Mouse (Mus musculus): ENCODE data around the gene C530008M17Rik.

Gene C530008M17Rik

DNA sequence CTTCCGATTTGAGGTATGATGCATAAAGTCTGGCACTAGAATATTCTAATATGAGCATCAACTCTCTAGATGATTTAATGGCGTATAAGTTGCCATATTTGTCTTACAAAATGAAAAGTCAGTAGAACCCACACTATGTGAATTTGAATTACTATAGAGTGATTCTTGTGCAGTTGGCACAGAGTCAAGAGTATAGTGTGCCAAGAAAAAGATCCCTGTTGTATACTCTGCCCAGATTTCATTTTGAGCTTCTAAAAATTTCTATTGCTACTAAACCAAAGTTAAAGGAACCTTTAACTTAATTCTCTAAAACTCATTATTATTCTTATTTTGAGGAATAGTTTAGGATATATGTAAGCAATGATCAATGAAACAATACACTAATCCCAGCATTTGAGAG lies at the start of gene C530008M17Rik:
Gene C530008M17Rik, plus strand, starts transcription at position 301 of the 400 bp plus-strand sequence.
- DNase-seq, result no peak

DNA sequence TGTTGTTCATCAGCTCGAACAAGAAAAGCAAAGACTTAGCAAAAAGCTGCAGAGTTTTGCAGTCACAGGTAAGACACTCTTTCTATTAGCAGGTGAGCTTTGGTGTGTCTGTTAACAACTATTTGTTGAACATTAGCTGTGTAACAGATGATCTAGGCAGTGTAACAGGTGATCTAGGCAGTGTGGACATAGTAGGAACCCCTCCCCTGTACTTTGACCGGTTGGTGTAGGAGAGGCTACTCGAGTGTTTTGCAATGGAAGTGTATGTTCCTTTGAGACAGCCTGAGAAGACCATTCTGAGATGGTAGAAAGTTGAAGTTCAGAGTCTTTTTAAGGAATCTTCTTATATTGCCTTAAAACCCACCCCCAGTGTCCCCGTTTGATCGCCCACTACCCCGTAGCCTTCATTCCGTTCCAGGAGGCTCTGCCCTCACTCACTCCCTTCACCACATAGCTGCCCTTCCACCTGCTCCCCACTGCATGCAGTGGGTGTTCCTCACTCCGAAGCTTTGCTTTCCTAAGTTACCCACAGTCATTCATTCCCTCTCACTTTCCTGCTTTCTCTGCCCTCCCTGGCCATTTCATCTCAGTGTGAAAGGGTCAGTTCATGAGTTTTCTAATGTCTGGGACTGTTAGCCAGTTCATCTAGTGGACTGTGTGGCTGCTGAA lies 46.5 kb upstream of the C530008M17Rik start:
- DNase-seq, result no peak

DNA sequence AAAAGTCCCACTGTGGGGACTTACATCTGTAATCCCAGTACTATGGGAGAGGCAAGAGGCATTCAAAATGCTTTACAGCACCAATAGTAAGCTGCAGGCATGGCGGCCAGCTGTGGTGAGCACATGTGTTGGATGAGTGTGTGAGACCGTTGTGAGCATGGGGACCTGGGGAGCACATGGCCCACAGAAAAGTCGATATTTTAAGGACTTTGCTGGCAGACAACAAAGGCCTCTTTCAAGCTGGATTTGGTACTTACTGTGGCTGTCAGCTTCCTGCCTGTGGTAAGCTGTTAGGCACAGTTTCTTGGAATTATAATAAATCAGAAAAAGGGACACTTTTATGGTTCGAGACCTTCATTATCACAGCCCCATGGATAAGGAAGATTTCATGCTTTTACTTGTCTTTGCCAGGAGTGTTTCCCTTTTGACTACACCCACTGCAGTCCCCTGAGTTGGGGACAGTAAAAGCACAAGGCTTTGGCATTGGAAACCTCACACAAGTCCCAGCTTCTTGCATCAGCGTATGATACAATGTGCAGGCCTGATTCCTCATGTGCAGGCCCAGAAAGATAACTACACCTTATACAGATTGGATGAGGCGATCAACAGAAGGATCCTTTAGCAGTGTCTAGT lies 43.3 kb upstream of the C530008M17Rik start:
- DNase-seq, result no peak

DNA sequence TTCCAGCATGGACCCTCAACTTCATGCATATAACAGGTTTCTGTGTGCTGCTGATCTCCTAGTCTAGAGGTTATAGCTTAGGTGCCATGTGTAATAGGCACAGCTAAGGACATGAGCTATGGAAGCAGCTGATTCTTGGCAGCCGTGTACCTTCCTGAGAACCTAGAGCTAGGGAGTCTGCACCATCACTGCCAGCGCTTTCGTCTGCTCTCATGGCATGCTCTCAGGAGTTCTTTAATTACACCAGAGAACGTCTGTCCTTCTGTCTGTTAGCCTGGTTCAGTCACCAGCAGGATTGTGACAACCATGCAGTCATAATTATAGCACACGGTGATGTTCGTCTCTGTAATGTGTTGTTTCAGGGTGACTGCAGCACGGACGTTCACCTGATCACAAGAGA lies 41.0 kb upstream of the C530008M17Rik start:
- no peak for DNase-seq

DNA sequence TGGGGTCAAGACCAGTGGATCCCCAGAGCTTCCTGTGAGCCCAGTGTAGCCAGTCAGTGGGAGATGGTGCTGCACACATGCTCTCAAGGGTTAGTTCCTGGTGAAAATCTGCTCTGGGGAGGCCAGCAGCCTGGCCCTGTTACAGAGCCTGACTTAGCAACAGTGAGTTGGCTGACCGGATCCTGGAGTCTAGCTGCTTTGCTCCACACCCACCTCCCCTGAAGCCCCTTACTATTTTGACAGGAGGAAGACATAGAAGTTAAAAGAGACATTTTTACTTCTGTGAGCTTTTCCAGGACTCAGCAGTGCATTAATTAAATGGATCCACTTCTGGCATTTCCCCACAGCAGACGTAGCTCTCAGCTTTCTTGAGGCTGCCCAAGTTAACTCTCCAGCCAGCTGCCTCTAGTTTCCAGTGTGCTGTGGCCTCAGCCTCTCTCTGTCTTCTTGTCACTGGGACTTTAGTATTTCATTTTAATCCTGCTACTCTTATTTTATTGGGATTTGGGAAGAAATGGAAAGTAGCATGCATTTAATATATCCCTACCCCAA lies 40.0 kb upstream of the C530008M17Rik start:
- no peak for DNase-seq

DNA sequence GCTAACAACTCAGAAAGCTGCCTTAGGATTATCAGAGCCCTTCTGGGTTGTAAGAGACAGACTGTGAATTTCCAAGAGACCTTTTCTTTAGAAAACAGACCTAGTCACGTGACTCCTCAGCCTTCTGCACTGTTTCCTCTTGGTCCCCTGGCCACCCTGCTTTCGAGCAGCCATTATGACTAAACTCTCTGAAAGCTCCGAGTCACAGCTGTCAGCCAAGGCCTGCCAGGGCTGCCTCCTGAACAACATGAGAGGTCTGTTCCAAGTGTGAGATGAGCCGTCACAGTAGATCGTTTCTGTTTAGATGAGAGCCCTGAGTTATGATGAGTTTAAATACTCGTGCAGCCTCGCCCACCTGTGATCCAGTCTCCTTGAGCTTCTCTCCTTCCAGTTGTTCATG lies 37.6 kb upstream of the C530008M17Rik start:
- no peak for DNase-seq

DNA sequence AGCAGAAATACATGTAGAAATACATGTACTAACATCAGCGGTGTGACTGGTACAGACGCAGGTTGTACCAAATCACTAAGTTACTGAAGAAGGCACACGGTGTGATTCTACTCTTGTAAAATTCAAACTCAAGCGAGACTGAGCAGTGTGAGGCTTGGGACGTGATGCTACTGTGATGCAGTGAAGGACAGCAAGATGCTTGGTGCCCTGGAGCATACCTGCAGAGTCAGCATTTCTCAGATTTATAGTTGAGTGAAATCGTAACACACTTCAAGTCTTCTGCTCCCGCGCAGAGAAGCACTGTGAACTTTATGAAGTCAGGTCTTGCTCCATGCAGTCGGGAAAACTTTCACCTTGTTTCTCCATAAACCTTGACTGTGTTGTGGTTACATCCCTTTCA lies 32.6 kb upstream of the C530008M17Rik start:
- no peak for DNase-seq

DNA sequence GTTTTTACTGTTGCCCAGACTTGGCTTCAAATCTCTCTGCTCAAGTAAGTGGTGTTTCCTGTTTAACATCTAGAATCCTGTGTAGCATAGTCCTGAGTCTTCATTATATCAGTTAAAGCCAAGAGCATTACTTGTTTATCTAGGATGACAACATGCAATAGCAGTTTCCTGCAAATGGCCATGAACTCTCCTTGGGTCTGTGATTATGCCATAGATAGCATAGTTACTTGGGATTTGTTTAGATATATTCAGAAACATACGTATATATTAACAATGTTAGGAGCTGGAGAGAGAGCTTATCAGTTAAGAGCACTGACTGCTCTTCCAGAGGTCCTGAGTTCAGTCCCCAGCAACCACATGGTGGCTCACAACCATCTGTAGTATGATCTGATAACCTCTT lies 28.5 kb upstream of the C530008M17Rik start:
- DNase-seq, result no peak

DNA sequence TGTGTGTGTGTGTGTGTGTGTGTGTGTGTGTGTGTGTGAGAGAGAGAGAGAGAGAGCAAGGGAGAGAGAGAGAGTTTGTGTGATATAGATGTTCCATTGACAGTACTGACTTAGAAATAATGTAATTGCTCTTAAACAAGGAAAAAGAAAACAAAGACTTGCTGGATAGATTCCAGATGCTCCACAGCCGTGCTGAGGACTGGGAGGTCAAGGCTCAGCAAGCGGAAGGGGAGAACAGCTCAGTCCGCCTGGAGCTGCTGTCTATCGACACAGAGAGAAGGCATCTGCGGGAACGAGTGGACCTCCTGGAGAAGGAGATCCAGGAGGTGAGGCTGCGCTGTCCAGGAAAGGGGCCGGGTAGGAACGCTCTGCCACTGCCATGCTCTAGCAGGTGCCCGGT lies 22.3 kb upstream of the C530008M17Rik start:
- DNase-seq, result no peak

DNA sequence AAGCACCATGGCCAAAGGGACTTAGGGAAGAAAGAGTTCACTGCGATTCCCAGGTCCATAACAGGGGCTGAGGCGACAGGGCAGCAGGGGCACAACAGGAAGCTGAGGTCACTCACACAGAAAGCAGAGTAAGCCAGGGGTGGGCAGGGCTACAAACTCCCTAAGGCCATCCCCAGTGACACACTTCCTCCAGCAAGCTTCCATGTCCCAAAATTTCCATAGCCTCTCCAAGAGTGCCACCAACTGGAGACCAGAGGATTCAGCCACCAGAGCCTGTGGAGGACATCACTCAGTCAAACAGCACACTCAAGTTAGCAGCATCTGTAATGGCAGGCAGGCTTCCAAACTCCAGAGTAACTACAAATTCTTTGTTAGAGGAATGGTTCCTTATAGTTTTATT lies 20.7 kb upstream of the C530008M17Rik start:
- DNase-seq, result no peak

DNA sequence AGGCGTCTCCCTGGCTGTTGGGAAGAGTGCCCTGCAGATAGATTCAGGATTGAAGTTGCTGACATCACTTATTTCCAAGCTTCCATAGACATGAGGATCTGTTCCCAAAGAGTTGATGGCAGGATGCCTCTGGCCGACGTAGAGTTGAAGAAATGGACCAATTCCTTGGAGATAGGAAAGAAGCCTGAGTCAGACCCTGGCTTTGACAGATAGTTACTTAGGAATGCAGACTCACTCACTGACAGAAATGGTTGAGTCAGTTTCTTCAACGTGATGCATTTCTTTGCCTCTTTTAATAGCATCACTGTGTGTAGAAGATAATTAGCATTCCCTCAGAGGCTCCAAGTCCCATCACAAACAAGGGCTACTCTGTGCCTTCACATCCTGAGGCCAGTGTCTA lies 14.2 kb upstream of the C530008M17Rik start:
- DNase-seq, result no peak

DNA sequence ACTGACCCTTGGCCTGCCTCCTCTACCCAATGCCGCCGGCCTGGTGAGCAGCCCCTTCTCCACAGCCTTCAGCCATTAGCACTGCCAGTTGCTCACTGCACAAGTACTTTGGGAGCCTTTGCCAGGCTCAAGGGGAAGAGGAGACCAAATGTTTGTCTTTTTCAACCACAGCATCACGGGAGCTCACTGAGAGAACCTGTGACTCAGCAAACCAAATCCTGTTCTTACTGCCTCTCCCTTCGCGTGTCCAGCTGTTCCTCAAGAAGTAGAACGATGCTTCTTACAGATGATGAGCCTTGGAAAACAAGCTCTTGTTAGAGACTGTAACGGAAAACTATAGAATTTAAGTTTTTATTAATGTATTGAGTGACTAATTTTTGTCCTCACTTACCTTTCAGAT lies 12.1 kb upstream of the C530008M17Rik start:
- no peak for DNase-seq

DNA sequence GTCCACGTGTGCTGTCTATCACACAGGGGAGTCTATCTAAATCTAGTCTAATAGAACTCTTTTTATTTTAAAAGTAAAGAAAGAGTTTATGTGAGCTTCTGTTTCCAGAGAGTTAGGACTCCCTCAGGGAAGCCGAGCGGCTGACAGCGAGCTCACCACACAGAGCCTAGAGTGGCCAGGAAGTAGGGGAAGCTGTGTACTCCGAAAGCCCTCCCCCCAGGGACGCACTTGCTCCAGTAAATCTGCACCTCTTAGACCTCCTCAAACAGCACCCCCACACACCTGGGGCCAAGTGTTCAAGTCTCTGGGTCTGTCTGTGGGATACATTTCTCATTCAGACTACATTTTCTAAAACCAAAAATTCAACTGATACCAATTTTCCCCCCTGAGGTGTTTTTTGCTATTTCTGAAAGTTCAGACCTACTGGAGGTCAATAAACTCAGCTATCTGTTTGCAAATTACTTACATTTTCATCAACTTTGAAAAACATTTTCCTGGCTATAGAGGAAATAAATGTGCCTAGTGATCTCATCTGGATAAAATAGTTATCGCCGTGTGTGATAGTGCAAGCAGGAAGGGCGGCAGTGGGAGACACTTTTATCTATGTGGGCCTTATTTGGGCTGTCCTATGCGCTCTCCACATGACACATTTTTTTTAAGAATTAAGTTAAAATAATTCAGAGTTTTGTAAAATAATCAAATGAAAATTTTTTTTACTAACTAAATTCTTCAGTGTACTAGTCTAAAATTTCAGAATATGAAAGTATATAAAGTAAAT lies 11.0 kb upstream of the C530008M17Rik start:
- DNase-seq, result no peak

DNA sequence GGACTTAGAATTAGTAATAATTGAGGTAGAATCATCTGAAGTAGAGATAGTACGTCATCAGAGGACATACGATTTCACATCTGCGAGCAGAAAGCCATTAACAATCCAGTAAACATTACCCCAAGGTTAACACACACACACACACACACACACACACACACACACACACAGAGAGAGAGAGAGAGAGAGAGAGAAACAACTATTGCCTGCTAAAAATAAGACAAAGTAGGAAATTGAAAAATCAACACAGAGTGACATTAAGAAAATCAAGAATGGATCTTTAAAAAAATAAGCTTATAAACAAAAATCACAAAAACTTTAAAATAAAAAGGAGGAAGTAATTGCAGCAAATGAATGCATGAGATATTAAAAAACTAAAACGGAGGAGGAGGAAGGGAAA lies 6.4 kb upstream of the C530008M17Rik start:
- no peak for DNase-seq

DNA sequence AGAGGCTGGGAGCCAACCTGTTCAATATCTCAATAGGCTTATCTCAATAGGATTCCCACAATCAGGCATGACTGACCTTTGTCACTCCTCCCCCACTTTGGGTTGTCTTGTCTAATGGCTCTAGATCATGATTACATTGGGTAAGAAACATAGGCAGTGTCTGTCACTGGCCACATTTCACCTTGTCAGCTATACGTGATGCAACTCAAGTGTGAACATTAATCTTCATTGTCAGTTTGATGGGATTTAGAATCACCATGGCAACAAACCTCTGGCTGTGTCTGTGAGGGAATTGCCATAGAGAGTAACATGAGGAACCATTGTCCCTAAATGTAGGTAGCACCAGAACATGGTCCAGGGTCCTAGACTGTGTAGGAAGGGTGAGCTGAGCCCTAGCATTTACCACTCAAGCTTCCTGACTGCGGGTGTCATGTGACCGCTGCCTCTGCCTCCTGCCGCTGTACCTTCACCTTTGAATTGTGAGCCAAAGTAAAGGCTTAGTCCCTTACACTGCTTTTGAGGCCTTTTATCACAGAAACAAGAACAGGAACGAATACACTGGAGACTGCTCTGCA lies 5.1 kb upstream of the C530008M17Rik start:
- DNase-seq, result no peak

DNA sequence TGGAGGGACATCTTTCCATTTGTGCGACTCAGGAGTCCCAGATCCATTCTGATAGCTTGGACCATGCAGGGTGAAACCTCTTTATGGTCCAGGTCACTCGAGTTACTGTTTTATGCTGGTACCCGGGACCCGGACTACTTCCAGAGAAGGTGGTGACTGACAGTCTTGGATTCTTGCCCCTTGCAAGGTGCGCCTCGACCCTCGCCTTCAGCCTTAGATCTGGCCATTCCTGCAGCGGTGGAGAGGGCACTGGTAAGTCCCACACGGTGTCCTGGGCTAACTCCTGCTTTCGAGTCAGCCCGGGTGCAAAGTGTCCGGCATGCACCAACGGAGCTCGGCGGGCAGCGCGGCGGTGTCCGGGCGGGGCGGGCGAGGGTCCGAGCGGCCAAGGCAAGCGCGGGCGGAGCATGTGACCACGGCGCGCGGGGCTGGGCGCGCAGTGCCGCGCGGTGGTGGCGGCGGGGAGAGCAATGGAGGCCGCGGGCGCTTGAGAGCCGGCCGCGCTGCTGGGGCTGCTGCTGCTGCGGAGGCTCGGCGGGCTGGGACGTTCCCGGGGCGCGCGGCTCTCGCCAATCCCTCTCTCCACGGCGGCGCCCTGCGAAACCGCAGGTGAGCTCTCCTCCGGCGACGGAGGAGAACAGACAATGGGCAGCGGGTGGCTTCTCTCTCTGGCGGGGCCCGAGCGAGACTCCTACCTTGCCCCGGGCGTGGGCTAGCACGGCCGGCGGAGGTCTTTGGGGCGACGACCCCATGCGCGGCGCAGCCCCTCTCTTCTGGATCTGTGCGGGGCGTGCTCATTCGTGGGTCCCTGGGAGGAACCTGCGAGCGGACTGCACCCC lies 1.2 kb downstream of the C530008M17Rik start:
- DNase-seq, result peak; percentile 6

DNA sequence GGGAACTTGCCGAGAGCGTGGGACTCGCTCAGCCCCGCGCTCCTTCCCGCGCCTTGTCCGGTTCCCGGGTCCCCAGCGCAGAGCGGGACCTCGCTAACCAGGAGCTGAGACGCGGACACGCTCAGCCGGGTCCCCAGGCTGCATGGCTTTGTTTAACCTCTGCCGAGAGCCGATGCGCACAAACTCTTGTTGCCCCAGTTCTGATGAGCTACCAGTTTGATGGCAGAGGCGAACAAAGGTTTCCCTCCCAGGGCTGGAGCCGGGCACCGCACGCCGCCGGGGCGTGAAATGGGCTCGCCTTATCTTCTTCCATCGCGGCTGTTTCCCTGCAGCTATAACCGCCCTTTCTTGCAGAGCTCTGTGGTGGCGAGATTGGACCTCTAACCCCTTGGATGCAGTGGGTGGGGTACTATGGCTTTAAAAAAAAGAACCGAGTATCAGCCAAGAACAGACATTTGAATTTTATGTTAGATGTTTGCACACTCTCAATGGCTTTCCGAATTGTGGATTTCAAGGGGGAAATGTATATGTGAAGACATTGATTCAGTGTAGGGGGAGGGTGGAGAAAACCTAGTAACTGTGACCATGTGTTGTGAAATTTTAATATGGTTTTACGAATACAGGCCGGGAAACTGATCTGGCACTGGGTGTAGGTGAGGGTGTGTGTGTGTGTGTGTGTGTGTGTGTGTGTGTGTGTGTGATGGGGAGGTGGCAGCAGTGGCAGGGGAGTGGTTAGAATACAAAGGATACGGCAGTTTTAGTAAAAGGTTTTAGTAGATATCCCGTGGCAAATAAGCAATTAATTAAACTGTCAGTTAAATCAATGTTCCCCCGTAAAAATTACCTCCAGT lies 2.0 kb downstream of the C530008M17Rik start:
- no peak for DNase-seq

DNA sequence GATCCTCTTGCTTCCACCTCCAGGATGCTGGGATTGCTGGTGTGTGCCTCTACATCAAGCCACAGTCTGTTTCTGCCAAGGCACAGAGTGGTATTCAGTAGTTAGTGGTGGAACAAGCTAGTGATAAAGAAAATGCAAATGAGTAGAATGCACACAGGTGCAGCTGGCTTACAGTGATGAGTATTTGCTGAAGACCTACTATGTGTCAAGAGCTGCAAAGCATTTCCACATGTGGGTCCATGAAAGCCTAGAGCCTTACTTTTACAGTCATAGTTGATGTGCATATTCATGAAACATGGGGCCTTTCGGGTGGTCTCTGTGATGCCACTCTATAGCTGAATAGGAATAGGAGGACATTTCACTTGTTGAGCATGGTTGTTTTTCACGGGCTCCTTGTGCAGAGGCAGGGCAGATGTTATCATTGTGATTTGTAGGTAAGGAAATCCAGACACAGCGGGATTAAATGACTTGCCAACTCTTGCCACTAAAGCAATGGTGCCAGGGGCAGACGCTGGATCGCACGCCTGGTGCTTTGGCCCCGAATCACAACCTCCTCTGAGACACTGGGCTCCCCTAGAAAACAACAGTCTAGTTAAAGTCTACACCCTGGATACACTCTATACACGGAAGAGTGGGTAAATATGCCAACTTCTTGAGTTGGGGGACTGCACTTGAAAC lies 3.8 kb downstream of the C530008M17Rik start:
- no peak for DNase-seq

DNA sequence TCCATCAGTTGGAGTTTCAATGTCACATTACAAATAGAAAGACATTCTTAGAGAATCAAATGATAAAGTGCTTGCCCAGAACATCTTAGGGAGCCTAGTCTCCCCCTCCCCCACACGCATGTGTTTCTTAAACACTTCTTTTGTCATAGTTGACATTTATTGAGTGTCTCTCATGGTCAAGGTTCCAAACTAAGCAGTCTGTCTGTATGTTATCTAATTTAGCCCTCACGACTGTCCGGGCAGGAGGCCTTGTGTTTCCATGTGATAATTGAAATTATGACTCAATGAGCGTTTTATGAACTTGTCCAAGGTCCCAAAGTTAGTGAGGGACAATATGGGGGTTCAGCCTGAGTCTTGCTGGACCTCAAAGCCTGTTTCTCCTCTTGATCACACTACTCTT lies 5.0 kb downstream of the C530008M17Rik start:
- DNase-seq, result no peak

DNA sequence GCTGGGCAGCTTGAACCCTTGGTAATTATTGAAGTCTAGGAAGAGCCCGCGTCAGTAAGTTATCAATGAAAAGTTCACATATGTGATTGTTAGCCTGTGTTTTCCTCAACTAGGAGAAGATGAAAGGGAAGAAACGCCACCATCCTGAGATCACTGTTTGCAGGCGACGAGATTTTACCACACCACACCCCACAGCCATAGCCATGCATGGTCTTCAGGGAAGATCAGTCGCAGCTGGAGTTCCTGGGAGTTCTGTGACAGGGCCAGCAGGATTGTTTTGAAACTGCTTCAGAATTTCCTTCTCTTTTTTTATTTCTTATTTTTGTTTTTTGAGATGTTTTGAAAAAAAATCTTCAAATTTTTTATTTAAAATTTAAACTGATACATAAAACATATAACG lies 8.6 kb downstream of the C530008M17Rik start:
- no peak for DNase-seq

DNA sequence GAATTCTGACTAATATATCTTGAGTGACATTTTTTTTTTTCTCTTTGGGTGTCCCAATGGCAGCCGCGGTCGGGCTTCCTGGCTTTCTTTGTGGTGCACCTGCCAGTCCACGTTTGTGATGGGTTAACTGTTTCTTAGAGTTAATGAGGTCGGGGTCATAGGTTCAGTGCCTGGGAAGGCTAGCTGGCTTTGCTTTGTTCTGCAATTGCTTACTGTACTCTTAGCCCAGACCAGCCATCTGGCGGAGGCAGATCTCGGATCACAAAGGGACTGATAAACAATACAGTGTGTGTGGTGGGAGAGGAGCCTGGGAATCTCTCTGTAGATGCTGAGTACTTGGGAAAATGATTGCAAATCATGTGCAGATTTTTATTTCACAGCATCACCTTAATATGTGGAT lies 9.1 kb downstream of the C530008M17Rik start:
- no peak for DNase-seq

All from kidney, adult 9 months (tissue).